Mouse (Mus musculus): Measurements from ENCODE around the gene Olfr51. TPM values are rescaled to one million over a fixed set of nuclear protein-coding genes. Genes with fewer than 3 reads are reported as not detected.

Olfr51 gene
- polyA plus RNA-seq, 1 experiment from 2014 or later = not detected

GRCm38 (mm10) chr11:51059151-51059571 is 55.8 kb downstream of the Olfr51 start, which contains the start of gene Zfp354a:
Zfp354a (plus strand) TSS chr11:51059257.
- no peaks in the 10 kb centered on the region for H3K9me3 ChIP-seq (replicated peaks; ENCODE audit: control insufficient read depth, low read length)
- WGBS (ENCODE audit: insufficient replicate concordance) = under 1% methylated on average over 32 of the region's 32 CpGs
- H3K27ac ChIP-seq (ENCODE audit: low read length) = no peak within 1 kb of the TSS

More at GRCm38 (mm10) chr11:51059151-51059571, 55.8 kb downstream of the Olfr51 start, which contains the start of gene Zfp354a:
- Histone ChIP-seq H3K36me3 (ENCODE audit: control insufficient read depth, insufficient read depth) (no peaks in the 10 kb centered on the region), H3K4me2 (ENCODE audit: low read depth, low read length) (peak within 1 kb of the TSS; percentile 65), H3K27me3 (ENCODE audit: control insufficient read depth, insufficient read depth, low read depth, low read length) (no peaks in the 10 kb centered on the region), H3K4me3 (ENCODE audit: low read depth, low read length) (peak within 1 kb of the TSS; percentile 67), H3K9ac (ENCODE audit: low read depth, low read length) (peak within 1 kb of the TSS; percentile 64), H3K4me1 (ENCODE audit: control insufficient read depth, low read depth, low read length) (no peaks in the 10 kb centered on the region)
- ATAC-seq (ENCODE audit: low read depth) = peak; percentile 75

Other genes starting within 250 kb of the Olfr51 start
- gene Zfp354c, start 175.9 kb upstream of the Olfr51 start, polyA plus RNA-seq (2015; fragmentation: Nextera tagmentation; extraction: Ambion mirVana) = 0.76 and 0.84 TPM in 2 replicates
- gene Zfp879, start 162.0 kb upstream of the Olfr51 start, polyA plus RNA-seq (2015; fragmentation: Nextera tagmentation; extraction: Ambion mirVana) = 0.08 TPM in 2 replicates
- gene Grm6, start 152.9 kb upstream of the Olfr51 start, polyA plus RNA-seq (2015; fragmentation: Nextera tagmentation; extraction: Ambion mirVana) = 0.02 TPM in 1 of 2 replicates, not detected in the other
- gene Zfp454, start 115.9 kb upstream of the Olfr51 start, polyA plus RNA-seq (2015; fragmentation: Nextera tagmentation; extraction: Ambion mirVana) = 0.28 and 0.29 TPM in 2 replicates
- gene Zfp2, start 87.4 kb upstream of the Olfr51 start, polyA plus RNA-seq (2015; fragmentation: Nextera tagmentation; extraction: Ambion mirVana) = 1.6 and 1.9 TPM in 2 replicates
- 0.13 and 0.15 TPM in 2 replicates for gene Zfp354b, start 72.0 kb upstream of the Olfr51 start, polyA plus RNA-seq (2015; fragmentation: Nextera tagmentation; extraction: Ambion mirVana)
- not detected in 2 replicates for gene 4933414I15Rik, start 59.8 kb upstream of the Olfr51 start, polyA plus RNA-seq (2015; fragmentation: Nextera tagmentation; extraction: Ambion mirVana)
- not detected in 2 replicates for gene Prop1, start 49.8 kb upstream of the Olfr51 start, polyA plus RNA-seq (2015; fragmentation: Nextera tagmentation; extraction: Ambion mirVana)
- not detected in 2 replicates for gene Olfr1378, start 37.1 kb upstream of the Olfr51 start, polyA plus RNA-seq (2015; fragmentation: Nextera tagmentation; extraction: Ambion mirVana)
- not detected in 2 replicates for gene Olfr1377, start 21.6 kb upstream of the Olfr51 start, polyA plus RNA-seq (2015; fragmentation: Nextera tagmentation; extraction: Ambion mirVana)
- not detected in 2 replicates for gene Olfr54, start 10.6 kb downstream of the Olfr51 start, polyA plus RNA-seq (2015; fragmentation: Nextera tagmentation; extraction: Ambion mirVana)
- gene Olfr1375, start 44.5 kb downstream of the Olfr51 start, polyA plus RNA-seq (2015; fragmentation: Nextera tagmentation; extraction: Ambion mirVana) = not detected in 2 replicates
- 1.4 and 1.7 TPM in 2 replicates for gene Zfp354a, start 55.7 kb downstream of the Olfr51 start, polyA plus RNA-seq (2015; fragmentation: Nextera tagmentation; extraction: Ambion mirVana)
- gene Gm12569, start 216.9 kb downstream of the Olfr51 start, polyA plus RNA-seq (2015; fragmentation: Nextera tagmentation; extraction: Ambion mirVana) = not detected in 2 replicates